Mouse (Mus musculus): ENCODE data around the gene Chuk.
"Not testable (repeated sequence)": the region's sequence is repeated elsewhere in the genome, so short reads cannot be mapped to it uniquely, and the experiment has no call there.

Gene Chuk

DNA sequence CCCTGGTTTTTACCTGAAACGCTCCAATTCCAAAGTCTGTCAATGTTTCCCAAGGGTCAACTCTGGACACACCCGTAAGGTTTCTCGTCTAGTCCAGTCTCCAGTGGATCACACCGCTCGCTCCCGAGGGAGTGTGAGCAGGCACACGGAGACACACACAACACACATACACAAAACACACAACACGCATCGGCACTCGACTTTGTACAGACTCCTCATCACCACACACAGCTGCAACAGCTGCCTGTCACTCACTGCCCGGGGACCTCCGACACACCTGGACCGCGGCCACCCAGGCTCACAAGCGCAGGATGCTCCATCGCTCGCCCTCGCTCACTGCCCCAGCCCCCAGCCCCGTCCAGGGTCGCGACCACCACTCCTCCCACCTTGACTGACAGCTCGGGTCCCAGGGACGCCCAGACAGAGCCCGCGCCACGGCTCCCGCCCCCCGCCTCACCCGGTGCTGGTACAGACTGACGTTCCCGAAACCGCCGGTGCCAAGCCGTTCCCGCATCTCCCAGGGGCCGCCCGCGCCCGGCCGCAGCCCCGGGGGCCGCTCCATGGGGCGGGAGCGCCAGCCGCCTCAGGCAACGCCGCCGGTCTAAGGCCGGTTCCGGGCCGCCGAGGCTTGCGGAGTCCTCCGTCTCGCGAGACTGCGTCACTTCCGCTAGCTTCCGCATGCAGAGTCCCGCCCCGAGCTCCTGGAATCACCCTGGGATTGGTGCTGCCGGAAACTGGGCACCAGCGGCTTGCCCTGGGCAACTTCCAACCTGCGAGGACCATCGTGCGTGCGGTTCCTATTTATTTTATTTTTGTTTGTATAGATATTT is at the start of gene Chuk:
Gene Chuk (minus strand): TSS at position 650 of the 830 bp plus-strand sequence.
- DNase-seq = peak; percentile 94

GRCm38 (mm10) chr19:44157005-44157404 is 49.7 kb upstream of the Chuk start:
- no peak for DNase-seq

GRCm38 (mm10) chr19:44153781-44154180 is 46.5 kb upstream of the Chuk start:
- no peak for DNase-seq

- DNase-seq = no peak
Measured at GRCm38 (mm10) chr19:44148991-44149390, 41.7 kb upstream of the Chuk start.

DNA sequence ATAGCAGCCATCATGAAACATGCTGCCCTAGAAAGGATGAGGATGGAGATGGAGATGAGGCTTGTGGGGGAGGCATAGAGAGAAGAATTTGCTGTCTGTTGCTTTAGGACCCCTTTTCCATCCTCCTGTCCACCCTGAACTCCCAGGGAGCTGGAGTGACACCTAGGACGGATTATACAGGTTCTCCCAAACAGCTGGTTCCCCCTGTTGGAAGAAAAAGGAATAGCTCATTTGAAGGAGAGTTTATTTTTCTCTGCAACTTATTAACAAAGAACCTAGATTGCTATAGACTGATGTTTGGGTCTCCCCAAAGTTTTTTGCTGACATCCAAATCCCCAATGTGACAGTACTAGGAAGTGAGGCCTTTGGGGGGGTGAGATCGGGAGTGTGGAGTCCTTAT is 41.1 kb upstream of the Chuk start:
- DNase-seq = no peak

DNA sequence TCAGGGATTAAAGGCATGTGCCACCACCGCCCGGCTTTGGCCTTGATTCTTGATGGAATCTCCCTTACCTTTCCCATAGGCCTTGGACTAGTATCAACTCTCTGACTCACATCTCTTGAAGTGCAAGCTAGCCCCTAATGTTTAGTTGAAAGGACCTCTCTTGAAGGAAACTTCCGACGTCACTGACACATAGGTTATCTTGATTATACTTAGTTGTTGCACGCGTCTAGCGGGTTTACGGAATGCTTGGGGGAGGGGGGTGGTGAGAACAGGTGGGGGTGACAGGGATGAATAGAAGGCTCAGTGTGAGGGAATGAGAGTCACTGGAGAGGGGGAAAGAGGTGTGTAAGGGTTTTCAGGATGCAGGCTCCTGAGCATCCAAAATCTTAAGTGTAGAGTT is 39.7 kb upstream of the Chuk start:
- DNase-seq = no peak

DNA sequence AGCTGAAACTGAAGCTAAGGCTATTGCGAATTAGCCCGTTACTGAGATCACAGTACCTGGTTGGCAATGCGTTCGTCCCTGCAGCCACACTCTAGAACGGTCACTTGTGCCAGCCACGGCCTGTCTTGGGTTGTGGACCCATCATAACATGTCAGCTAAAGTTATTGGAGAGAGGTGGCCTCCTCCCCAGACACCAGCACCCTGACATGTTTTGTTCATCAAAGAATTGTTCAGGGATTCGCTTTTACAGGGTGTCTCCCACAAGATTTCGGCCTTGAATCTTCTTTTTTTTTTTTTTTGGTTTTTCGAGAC is 39.2 kb upstream of the Chuk start:
- no peak for DNase-seq

DNA sequence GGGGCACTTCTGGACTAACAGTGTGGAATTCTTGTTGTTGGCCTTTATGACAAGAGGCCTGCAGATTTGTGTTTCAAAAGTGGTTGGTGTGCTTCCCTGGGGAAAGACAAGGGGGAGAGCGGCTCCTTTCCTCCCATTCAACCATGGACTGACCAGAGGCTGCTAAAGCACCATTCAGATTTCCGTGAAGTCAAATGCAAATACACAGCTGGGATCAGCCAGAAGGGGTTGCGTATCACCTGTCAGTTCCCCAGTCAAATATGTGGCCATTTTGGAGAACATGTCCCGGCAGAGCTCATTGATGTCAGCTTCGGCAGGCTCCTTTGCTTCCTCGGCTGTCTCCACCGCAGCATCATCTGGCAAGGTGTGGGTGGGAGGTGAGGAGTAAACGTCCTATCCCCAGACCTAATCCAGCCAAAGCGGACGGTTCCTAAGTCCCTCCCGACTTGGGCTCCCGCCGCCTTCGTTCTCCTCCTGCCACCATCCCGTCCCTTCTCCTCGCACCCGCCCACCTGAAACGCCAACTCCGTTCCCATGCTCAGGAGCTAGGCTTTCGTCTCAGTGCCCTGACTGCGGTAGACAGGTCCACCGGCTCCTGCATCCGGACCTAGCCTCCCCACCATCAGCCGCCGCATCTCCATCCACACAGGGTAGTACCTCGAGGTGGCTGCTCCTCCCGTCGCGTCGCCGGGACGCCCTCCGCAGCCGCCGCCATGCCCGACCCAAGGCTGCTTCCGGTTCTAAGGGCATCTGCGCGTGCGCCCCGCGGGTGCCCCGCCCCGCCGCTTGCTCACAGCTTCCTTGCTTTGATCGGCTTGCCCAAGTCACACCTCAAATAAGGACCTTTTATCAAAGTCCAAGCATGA is 38.7 kb upstream of the Chuk start, which contains the start of gene Bloc1s2:
Gene Bloc1s2 (minus strand): TSS at position 745 of the 866 bp plus-strand sequence.
- DNase-seq = peak; percentile 88

DNA sequence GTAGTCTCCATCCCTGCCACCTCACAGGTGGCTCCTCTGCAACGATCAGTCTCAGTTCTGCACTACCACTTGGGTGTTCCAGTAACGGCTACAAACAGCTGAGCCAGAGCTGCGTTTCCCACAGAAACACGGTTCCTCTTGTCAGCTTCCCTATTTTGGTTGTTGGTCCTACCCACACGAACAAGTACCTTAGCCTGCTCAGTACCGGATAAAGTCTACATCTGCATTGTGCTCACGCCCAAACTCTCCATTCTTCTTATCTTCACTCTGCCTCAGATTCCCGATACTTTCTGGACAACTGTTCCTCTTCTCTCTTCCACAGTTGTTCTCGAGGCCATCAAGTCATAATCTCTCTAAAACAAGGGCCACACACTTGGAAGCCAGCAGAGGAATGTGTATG is 37.1 kb upstream of the Chuk start:
- no peak for DNase-seq

GRCm38 (mm10) chr19:44135960-44136485 is 28.7 kb upstream of the Chuk start:
- peak; percentile 24 for DNase-seq

DNA sequence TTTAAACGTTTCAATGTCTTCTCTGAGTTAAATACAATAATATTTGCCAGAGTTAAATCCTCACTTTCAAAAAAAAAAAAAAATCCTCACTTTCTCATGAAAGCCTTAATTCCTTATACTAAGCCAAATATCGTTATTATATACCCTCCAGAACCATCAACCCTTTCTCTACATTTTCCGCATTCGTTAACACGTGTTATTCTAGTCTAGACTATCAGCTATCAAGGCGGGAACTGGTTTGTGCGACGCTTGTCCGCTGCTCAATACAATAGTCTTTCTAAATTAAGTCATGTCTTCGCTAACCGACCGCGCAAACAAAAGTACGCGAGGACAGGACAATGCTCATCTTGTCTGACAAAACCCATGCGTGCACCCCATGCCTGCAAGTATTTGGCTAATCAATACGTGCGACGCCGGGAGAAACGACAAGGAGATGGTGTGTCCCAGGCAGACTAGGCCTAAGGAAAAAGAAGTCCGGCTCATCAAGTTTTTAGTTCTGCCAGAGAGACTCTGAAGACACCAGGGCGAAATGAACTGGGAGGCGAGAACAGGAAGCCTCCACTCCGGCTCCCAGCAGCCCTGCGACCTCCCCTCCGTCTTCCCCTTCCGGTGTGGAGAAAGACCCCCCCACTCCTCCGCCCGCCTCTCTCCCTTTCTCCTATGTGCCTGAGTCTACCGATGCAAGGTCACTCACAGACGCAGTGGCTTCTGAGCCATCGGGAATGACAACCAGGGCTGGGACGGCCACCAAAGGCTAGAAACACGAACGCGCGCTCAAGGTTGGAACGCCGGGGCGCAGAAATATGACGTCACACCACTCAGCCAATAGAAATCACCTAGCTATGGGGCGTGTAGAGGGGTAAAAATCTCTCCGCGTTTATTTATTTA is 28.0 kb upstream of the Chuk start, which contains the start of gene Cwf19l1:
Gene Cwf19l1 (minus strand): TSS at position 805 of the 888 bp plus-strand sequence.
- peak; percentile 87 for DNase-seq

DNA sequence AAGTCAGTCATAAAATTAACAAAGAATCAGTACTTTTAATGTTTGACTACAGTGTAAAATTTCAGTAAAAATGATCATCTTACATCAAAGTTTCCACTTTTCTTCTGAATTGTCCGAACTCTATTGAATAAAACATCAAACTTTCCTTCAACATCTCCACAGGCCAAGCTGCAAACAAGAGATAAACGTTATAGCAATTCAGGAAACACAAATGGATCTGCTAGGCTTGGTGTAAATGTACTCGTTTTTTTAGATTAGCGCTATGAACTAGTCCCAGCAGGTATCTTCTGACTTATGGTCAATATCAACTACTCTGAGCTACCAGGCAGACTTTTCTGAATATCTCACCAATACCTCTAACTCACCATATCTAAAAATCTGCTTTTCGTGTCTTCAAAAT is 25.6 kb upstream of the Chuk start:
- no peak for DNase-seq

DNA sequence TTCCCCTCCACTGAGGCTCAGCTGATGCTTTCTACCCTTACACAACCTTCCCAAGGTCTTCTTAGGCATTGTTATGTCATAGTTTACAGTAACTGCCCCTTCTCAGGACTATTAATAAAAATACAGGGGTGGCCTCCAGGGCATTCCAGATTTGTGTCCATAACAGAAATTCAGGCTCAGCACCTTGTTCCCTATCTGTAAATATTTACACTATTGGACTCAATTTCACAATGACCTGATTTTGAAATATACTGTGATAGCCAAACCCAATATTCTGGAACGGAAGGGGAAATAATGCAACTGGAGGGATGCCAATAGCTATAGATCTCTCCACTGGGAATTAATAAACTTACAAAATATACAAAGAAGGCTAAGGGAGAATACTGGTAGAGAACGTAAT is 21.3 kb upstream of the Chuk start:
- no peak for DNase-seq

GRCm38 (mm10) chr19:44127729-44128497 is 20.6 kb upstream of the Chuk start:
- DNase-seq = no peak

- no peak for DNase-seq
Measured at GRCm38 (mm10) chr19:44121137-44121536, 13.9 kb upstream of the Chuk start.

DNA sequence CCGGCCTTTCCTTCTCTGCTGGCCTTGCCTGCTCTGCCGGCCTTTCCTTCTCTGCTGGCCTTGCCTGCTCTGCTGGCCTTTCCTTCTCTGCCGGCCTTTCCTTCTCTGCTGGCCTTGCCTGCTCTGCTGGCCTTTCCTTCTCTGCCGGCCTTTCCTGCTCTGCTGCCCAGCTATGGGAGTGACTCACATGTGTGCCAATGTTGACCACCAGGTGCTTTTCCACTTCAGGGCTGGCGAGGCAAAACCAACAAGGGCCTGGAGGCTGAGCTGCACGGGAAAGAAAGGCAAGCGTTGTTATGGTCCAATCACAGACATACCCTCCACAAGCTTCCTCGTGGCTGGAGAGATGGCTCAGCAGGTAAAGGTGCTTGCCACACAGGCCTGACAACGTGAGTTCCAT is 13.4 kb upstream of the Chuk start:
- not testable (repeated sequence) for DNase-seq

GRCm38 (mm10) chr19:44117793-44118192 is 10.5 kb upstream of the Chuk start:
- no peak for DNase-seq

DNA sequence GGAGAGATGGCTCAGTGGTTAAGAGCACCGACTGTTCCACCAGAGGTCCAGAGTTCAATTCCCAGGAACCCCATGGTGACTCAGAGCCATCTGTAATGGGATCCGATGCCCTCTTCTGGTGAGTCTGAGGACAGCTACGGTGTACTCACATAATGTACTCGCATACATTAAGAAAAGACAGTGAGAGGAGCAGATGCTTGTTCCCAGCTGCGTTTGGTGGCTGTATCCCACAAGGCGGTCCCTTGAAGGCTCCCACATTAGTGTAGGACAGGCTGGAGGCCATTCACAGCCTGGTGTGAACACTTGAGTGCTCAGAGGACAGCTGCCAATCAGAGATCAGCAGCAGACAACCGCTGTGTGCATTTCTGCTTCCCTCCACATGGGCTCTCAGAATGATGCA is 4.4 kb upstream of the Chuk start:
- DNase-seq = no peak

DNA sequence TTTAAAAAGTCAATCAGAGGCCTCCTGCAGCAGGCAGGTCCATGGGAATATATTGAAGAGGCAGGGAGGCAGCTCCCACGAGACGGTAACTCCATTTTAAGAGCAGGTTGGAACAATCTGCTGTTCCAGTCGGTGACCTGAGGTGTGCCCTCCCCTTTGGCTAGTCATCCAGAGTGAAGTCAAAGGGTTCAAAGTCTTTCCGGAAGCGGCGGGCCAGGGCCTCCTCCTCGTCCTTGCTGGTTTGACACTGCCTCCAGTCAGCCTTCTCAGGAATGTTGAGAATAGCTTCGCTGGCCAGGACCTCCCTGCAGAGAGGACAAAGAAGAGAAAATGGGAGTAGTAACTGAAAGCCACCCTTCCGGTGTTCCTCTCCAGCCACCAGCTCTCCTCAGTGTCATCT is 3.1 kb upstream of the Chuk start:
- no peak for DNase-seq

DNA sequence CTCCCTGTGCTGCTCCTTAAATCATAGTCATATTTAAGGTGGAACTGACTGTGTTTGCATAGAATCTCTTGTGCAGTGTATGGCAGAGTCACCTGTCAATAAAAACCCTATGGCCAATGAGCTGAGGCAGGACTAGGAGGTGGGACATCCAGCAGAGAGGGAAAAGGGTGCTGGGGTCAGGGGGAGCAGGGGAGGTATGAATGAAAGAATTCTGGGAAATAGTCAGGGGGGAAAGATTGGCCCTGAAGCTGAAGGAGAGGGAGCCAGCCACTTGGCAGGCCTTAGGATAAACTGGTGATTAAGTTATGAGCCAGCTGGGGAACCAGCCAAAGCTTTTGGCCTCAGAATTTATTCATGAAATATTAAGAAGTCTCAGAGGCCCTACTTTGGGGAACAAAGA is 1.7 kb upstream of the Chuk start:
- no peak for DNase-seq

GRCm38 (mm10) chr19:44107661-44108521 is 611 bp upstream of the Chuk start:
- DNase-seq = no peak

All from cerebellum, adult 8-10 months (tissue).